Mouse (Mus musculus) lung, postnatal 0 days (tissue): ENCODE data around the gene Dock2.

ENCODE experiments used
- CTCF ChIP-seq: IDR thresholded peaks from 2 replicates; pipeline ENCODE4 v1.5.1; 2016; ENCODE audit warnings: antibody characterized with exemption, mild to moderate bottlenecking
- EP300 ChIP-seq: IDR thresholded peaks from 2 replicates; pipeline ENCODE4 v1.6.1; 2016; ENCODE audit warnings: antibody characterized with exemption, mild to moderate bottlenecking, control low read depth

DNA sequence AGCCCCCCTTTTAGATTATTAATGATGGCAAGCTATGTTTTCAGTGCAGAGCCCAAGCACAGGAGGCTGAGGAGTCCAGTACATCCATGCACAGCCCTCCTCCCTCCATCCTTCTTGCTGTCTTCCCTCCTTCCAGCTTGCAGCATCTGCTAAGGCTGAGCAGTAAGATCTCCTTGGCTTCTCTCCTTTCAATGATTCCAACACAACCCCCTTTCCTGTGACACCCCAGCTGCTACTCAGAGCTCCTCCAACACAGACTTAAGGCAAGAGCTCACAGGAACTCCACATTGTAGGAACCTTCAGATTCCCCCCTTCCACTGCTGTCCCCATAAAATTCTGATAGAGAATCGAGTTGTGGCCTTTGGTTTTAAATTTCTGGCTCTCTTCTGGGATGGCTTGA lies 580.9 kb downstream of the Dock2 start:
- TF ChIP-seq CTCF = no peak
- TF ChIP-seq EP300 = no peak
